Mouse (Mus musculus) CH12.LX (cell line): Measurements from ENCODE around the gene Ttc26. TPM values are rescaled to one million over a fixed set of nuclear protein-coding genes. Genes with fewer than 3 reads are reported as not detected.
A peak's percentile ranks its signal among the peaks of the same experiment; 100 is the strongest.

Experiments
- DNase-seq: peaks from one replicate; pipeline ENCODE4 v3.0.0-alpha.2; 2013; ENCODE audit errors: extremely low read depth
- H3K27ac ChIP-seq: 2 replicates; pipeline ENCODE4 v1.5.1; 2012; ENCODE audit warnings: low read depth, mild to moderate bottlenecking, control low read depth, moderate library complexity; ENCODE audit not compliant: insufficient read depth
- H3K27me3 ChIP-seq: replicated peaks from 2 replicates; pipeline ENCODE3; 2012; ENCODE audit warnings: inconsistent platforms
- H3K36me3 ChIP-seq, 2 experiments: replicated peaks in 1 of 2; 2 replicates each; pipeline versions ENCODE3 to v1.6.1; 2012; ENCODE audit warnings: inconsistent platforms in 1 of 2, low read length in 1 of 2, mild to moderate bottlenecking in 1 of 2, mixed read lengths in 1 of 2, moderate library complexity in 1 of 2; ENCODE audit not compliant: control insufficient read depth in 1 of 2, insufficient read depth in 1 of 2
- H3K4me1 ChIP-seq, 2 experiments: 2 replicates each; pipeline ENCODE4 v1.6.1; 2012; ENCODE audit warnings: inconsistent platforms in 1 of 2, moderate library complexity in 1 of 2; ENCODE audit not compliant: insufficient read depth in 2 of 2, control insufficient read depth in 1 of 2
- H3K4me2 ChIP-seq: 2 replicates; pipeline ENCODE4 v1.6.1; 2012; ENCODE audit warnings: low read depth, mild to moderate bottlenecking, control low read depth; ENCODE audit not compliant: poor library complexity, insufficient read depth, severe bottlenecking
- H3K4me3 ChIP-seq, 3 experiments: fragments of 150-350 bp in 1 of 3; sonication (generic) in 1 of 3; replicated peaks in 1 of 3; 2 replicates each; pipeline versions ENCODE3 to v1.5.1; 2011 to 2012; ENCODE audit warnings: low read depth in 2 of 3, low read length in 2 of 3, mild to moderate bottlenecking in 2 of 3, moderate library complexity in 2 of 3, control low read depth in 1 of 3, improper control_type of control experiment in 1 of 3, inconsistent platforms in 1 of 3, mixed read lengths in 1 of 3; ENCODE audit not compliant: poor library complexity in 1 of 3
- H3K79me2 ChIP-seq: replicated peaks from 2 replicates; pipeline ENCODE4 v1.6.1; 2012; ENCODE audit warnings: mild to moderate bottlenecking, moderate library complexity; ENCODE audit not compliant: control insufficient read depth, poor library complexity, insufficient read depth, severe bottlenecking; ENCODE audit errors: extremely low read depth
- H3K9ac ChIP-seq: 2 replicates; pipeline ENCODE4 v1.6.1; 2012; ENCODE audit warnings: low read depth, mild to moderate bottlenecking, control low read depth, moderate library complexity; ENCODE audit not compliant: insufficient read depth
- H3K9me3 ChIP-seq: replicated peaks from 2 replicates; pipeline ENCODE3; 2012; ENCODE audit warnings: low read length, inconsistent platforms, mixed read lengths
- BHLHE40 ChIP-seq: IDR thresholded peaks from 2 replicates; pipeline ENCODE4 v1.6.1; 2011; ENCODE audit warnings: mild to moderate bottlenecking, low read depth, low read length, improper control_type of control experiment
- CHD1 ChIP-seq: IDR thresholded peaks from 2 replicates; pipeline ENCODE4 v1.6.1; 2012; ENCODE audit warnings: low read depth, low read length, improper control_type of control experiment, inconsistent platforms
- CTCF ChIP-seq, 2 experiments: IDR thresholded peaks in 1 of 2; conservative IDR thresholded peaks in 1 of 2; 2 replicates each; pipeline ENCODE4 v1.5.1; 2011 to 2012; ENCODE audit warnings: low read depth in 2 of 2, low read length in 2 of 2, improper control_type of control experiment in 1 of 2, inconsistent platforms in 1 of 2, mild to moderate bottlenecking in 1 of 2, moderate library complexity in 1 of 2
- ELF1 ChIP-seq: IDR thresholded peaks from 2 replicates; pipeline ENCODE4 v1.6.1; 2014; ENCODE audit warnings: low read depth, mild to moderate bottlenecking, inconsistent platforms, low read length, improper control_type of control experiment
- ETS1 ChIP-seq: conservative IDR thresholded peaks from 2 replicates; pipeline ENCODE4 v1.6.1; 2012; ENCODE audit warnings: low read depth, mild to moderate bottlenecking, inconsistent platforms, low read length, improper control_type of control experiment, moderate library complexity
- GABPA ChIP-seq: IDR thresholded peaks from 2 replicates; pipeline ENCODE4 v1.6.1; 2012; ENCODE audit warnings: low read depth, low read length, improper control_type of control experiment, inconsistent platforms; ENCODE audit not compliant: insufficient replicate concordance
- HCFC1 ChIP-seq: IDR thresholded peaks from 2 replicates; pipeline ENCODE4 v1.6.1; 2012; ENCODE audit warnings: low read depth, mild to moderate bottlenecking, inconsistent platforms, low read length, improper control_type of control experiment
- IRF4 ChIP-seq: IDR thresholded peaks from 2 replicates; pipeline ENCODE4 v1.6.1; 2014; ENCODE audit warnings: low read depth, mild to moderate bottlenecking, inconsistent platforms, low read length, improper control_type of control experiment
- JUN ChIP-seq: IDR thresholded peaks from 2 replicates; pipeline ENCODE4 v1.6.1; 2011; ENCODE audit warnings: low read depth, mild to moderate bottlenecking, low read length, improper control_type of control experiment, moderate library complexity; ENCODE audit not compliant: insufficient read depth
- JUND ChIP-seq: conservative IDR thresholded peaks from 2 replicates; pipeline ENCODE4 v1.6.1; 2011; ENCODE audit warnings: low read depth, low read length, improper control_type of control experiment
- MAX ChIP-seq: IDR thresholded peaks from 2 replicates; pipeline ENCODE4 v1.6.1; 2011; ENCODE audit warnings: low read length, improper control_type of control experiment
- MEF2A ChIP-seq: IDR thresholded peaks from 2 replicates; pipeline ENCODE4 v1.6.1; 2014; ENCODE audit warnings: low read depth, mild to moderate bottlenecking, inconsistent platforms, low read length, improper control_type of control experiment, borderline replicate concordance
- MXI1 ChIP-seq: IDR thresholded peaks from 2 replicates; pipeline ENCODE4 v1.6.1; 2011; ENCODE audit warnings: mild to moderate bottlenecking, low read depth, low read length, improper control_type of control experiment
- NELFE ChIP-seq: IDR thresholded peaks from 2 replicates; pipeline ENCODE4 v1.6.1; 2011; ENCODE audit warnings: low read depth, low read length, improper control_type of control experiment
- NRF1 ChIP-seq: IDR thresholded peaks from 2 replicates; pipeline ENCODE4 v1.6.1; 2014; ENCODE audit warnings: low read depth, mild to moderate bottlenecking, inconsistent platforms, low read length, improper control_type of control experiment, moderate library complexity
- PAX5 ChIP-seq: IDR thresholded peaks from 2 replicates; pipeline ENCODE4 v1.6.1; 2012; ENCODE audit warnings: low read length, inconsistent platforms, mixed read lengths
- RAD21 ChIP-seq: IDR thresholded peaks from 2 replicates; pipeline ENCODE4 v1.6.1; 2011; ENCODE audit warnings: low read depth, mild to moderate bottlenecking, low read length, improper control_type of control experiment, moderate library complexity
- SIN3A ChIP-seq: IDR thresholded peaks from 2 replicates; pipeline ENCODE4 v1.6.1; 2012; ENCODE audit warnings: low read length, improper control_type of control experiment, inconsistent platforms
- UBTF ChIP-seq: IDR thresholded peaks from 2 replicates; pipeline ENCODE4 v1.6.1; 2012; ENCODE audit warnings: low read depth, mild to moderate bottlenecking, inconsistent platforms, low read length, improper control_type of control experiment, moderate library complexity
- USF1 ChIP-seq: IDR thresholded peaks from 2 replicates; pipeline ENCODE4 v1.6.1; 2014; ENCODE audit warnings: low read depth, mild to moderate bottlenecking, inconsistent platforms, low read length, improper control_type of control experiment
- USF2 ChIP-seq: conservative IDR thresholded peaks from 2 replicates; pipeline ENCODE4 v1.6.1; 2011; ENCODE audit warnings: low read depth, low read length, improper control_type of control experiment
- ZNF384 ChIP-seq: IDR thresholded peaks from 2 replicates; pipeline ENCODE4 v1.6.1; 2012; ENCODE audit warnings: low read depth, low read length, improper control_type of control experiment, inconsistent platforms
- dilution Hi-C: fragments of 300-500 bp; cut with MboI; formaldehyde crosslinking; loops from 2 replicates; pipeline ENCODE4 v1.14.3; 2020; ENCODE audit warnings: low sequenced_read_pairs; ENCODE audit not compliant: extremely low pct_unique_long_range_greater_than_20kb, extremely low pct_ligation_motif_present
- in situ Hi-C: fragments of 300-500 bp; cut with MboI; formaldehyde crosslinking; loops from 3 replicates; pipeline ENCODE4 v1.14.3; 2019; ENCODE audit warnings: low sequenced_read_pairs, low pct_ligation_motif_present, low pct_unique_long_range_greater_than_20kb, mixed read lengths
- polyA plus RNA-seq: library from polyadenylated mRNA; unstranded; fragments of >175 nt; gene quantifications from 2 replicates; pipeline ENCODE4 v1.2.1, GENCODE M21; 2012; ENCODE audit warnings: low read depth; ENCODE audit not compliant: insufficient read length
- total RNA-seq, 2 experiments: library from RNA; depleted of rRNA; stranded (reverse); fragments of 300-350 nt in 1 of 2; fragments of >200 nt in 1 of 2; gene quantifications; 2 replicates each; pipeline ENCODE4 v1.2.3; 2012 to 2014

The Ttc26 gene
- total and polyA plus RNA-seq, 3 experiments, result 1.7 to 2.3 (median 1.8) TPM

- H3K9ac ChIP-seq, result peak overlapping the region; percentile 95
- dilution Hi-C loops, result no loop called here
- H3K27me3 ChIP-seq, result no peaks in the 10 kb centered on the region
- H3K9me3 ChIP-seq, result no peaks in the 10 kb centered on the region
- peaks cover 67% of the 10 kb centered on the region for H3K79me2 ChIP-seq
- no peak for DNase-seq
- TF ChIP-seq NRF1 (no peak), HCFC1 (no peak), RAD21 (no peak), BHLHE40 (no peak), SIN3A (0 out of 2 replicates have a peak, but pooled peaks have one; percentile 26), ELF1 (peak; percentile 58; the same call in 1 of the 2 replicates), CHD1 (peak; percentile 62; the same call in 1 of the 2 replicates)
- H3K4me2 ChIP-seq, result peak overlapping the region; percentile 96
- H3K4me3 ChIP-seq, result peak overlapping the region; percentile 85 to 98 (median 93)
- peaks cover 5 to 29% of the 10 kb centered on the region in 2 experiments for H3K36me3 ChIP-seq
- H3K4me1 ChIP-seq, result peaks cover 9 to 44% of the 10 kb centered on the region in 2 experiments
- no peak overlapping the region for H3K27ac ChIP-seq
- in situ Hi-C loops, result no loop called here
Observed at GRCm38 (mm10) chr6:38351930-38352329, 29.3 kb upstream of the Ttc26 start.

- peak overlapping the region; percentile 95 for H3K9ac ChIP-seq
- in situ Hi-C loops, result no loop called here
- peak; percentile 49 for DNase-seq
Observed at GRCm38 (mm10) chr6:38352451-38352850, 28.8 kb upstream of the Ttc26 start.

DNA sequence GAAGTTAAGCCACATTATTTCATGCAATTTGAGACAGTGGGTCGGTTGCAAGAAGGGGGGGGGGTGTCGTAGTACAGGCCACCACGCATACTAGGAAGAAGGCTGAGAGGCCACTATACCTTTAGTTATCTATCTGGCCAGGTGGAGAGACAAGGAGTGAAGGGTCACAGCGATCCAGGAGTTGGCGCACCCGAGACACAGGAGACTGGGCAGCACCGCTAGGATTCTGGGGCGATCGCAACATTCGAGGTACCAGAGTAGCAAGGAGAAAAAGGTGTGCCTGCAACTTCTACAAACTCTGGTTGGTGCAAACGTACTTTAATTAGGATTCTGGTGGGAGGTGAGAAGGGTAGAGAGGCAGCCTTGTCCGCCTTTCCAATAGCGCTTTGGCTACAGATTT lies 28.1 kb upstream of the Ttc26 start:
- H3K36me3 ChIP-seq, result peaks cover 5 to 22% of the 10 kb centered on the region in 2 experiments
- peaks cover 9 to 41% of the 10 kb centered on the region in 2 experiments for H3K4me1 ChIP-seq
- H3K79me2 ChIP-seq, result peaks cover 54% of the 10 kb centered on the region
- peak overlapping the region; percentile 91 for H3K27ac ChIP-seq
- 0 out of 2 replicates have a peak overlapping the region, but pooled peaks have one; percentile 16 for H3K4me2 ChIP-seq
- H3K9ac ChIP-seq, result peak overlapping the region; percentile 95
- DNase-seq, result no peak
- no peaks in the 10 kb centered on the region for H3K27me3 ChIP-seq
- H3K9me3 ChIP-seq, result no peaks in the 10 kb centered on the region
- TF ChIP-seq PAX5 (no peak), MAX (no peak), ETS1 (no peak), CHD1 (0 out of 2 replicates have a peak, but pooled peaks have one; percentile 27), IRF4 (no peak), ELF1 (no peak), JUND (no peak), JUN (no peak), NELFE (no peak), HCFC1 (no peak), USF1 (no peak), MXI1 (0 out of 2 replicates have a peak, but pooled peaks have one; percentile 10), USF2 (no peak), SIN3A (no peak), UBTF (no peak), CTCF (conservative IDR thresholded peaks at IDR 0.05 in 1 of 2, IDR thresholded peaks at IDR 0.05 in 1 of 2; ENCODE audit: low read depth in 2 of 2, low read length in 2 of 2) (no peak), GABPA (no peak), ZNF384 (no peak)
- H3K4me3 ChIP-seq, result peak overlapping the region; percentile 85 to 98 (median 93)
- dilution Hi-C loops, result no loop called here
- in situ Hi-C loops, result no loop called here

More at GRCm38 (mm10) chr6:38352451-38352850, 28.8 kb upstream of the Ttc26 start:
- peaks cover 62% of the 10 kb centered on the region for H3K79me2 ChIP-seq
- peaks cover 9 to 42% of the 10 kb centered on the region in 2 experiments for H3K4me1 ChIP-seq
- H3K4me2 ChIP-seq, result peak overlapping the region; percentile 41
- H3K4me3 ChIP-seq, result peak overlapping the region; percentile 85 to 98 (median 93)
- TF ChIP-seq NRF1, result peak; percentile 59; the same call in 1 of the 2 replicates
- TF ChIP-seq GABPA, result no peak
- TF ChIP-seq CTCF (conservative IDR thresholded peaks at IDR 0.05 in 1 of 2, IDR thresholded peaks at IDR 0.05 in 1 of 2; ENCODE audit: low read depth in 2 of 2, low read length in 2 of 2), result no peak
- no peak for TF ChIP-seq JUND
- no peak for TF ChIP-seq BHLHE40
- peak; percentile 20; the same call in 1 of the 2 replicates for TF ChIP-seq MEF2A
- TF ChIP-seq, all 38 proteins: peak for 2
- Histone ChIP-seq H3K27me3 (no peaks in the 10 kb centered on the region), H3K36me3 (peaks cover 5 to 28% of the 10 kb centered on the region in 2 experiments), H3K27ac (peak overlapping the region; percentile 79), H3K9me3 (no peaks in the 10 kb centered on the region)
- dilution Hi-C loops, result no loop called here
